Mouse (Mus musculus): Measurements from ENCODE around the gene Nr1h2. TPM values are rescaled to one million over a fixed set of nuclear protein-coding genes. Genes with fewer than 3 reads are reported as not detected.

Nr1h2 gene
- polyA plus RNA-seq, 1 experiment from 2014 or later, result 60.8 TPM

- DNase-seq (ENCODE audit: low spot score) (no peak), ATAC-seq (ENCODE audit: low read depth) (no peak)
- no peak overlapping the region for H3K27ac ChIP-seq (replicated peaks; ENCODE audit: low read depth, low read length)
- H3K36me3 ChIP-seq (ENCODE audit: control insufficient read depth, insufficient read depth, low read length), result no peaks in the 10 kb centered on the region
- no peak overlapping the region for H3K4me2 ChIP-seq (ENCODE audit: low read depth, low read length)
- peaks cover 7% of the 10 kb centered on the region for H3K4me1 ChIP-seq (ENCODE audit: control insufficient read depth, insufficient read depth, low read length)
- H3K9ac ChIP-seq (ENCODE audit: low read depth, low read length), result no peak overlapping the region
- no peak overlapping the region for H3K4me3 ChIP-seq (ENCODE audit: low read depth, low read length)
- no peaks in the 10 kb centered on the region for H3K27me3 ChIP-seq (replicated peaks; ENCODE audit: control insufficient read depth, insufficient read depth, low read length)
- WGBS, result 59% methylated on average over 15 of the region's 20 CpGs
- 0 out of 2 replicates have a peak, but pooled peaks cover 3% of the 10 kb centered on the region for H3K9me3 ChIP-seq (ENCODE audit: control insufficient read depth, low read length)
Observed at GRCm38 (mm10) chr7:44500046-44500445, 53.7 kb downstream of the Nr1h2 start.

Small RNA genes lying within 50 kb of the gene (microRNA-seq; reads per million reads assigned to microRNA genes)
- gene Mir7053 (ENCODE audit: borderline number of aligned reads), result not detected

Other genes starting within 250 kb of the Nr1h2 start
- 27.3 and 34.6 TPM in 2 replicates for gene Clec11a, start 247.0 kb downstream of the Nr1h2 start, polyA plus RNA-seq (2014; fragmentation: Nextera tagmentation; extraction: Ambion mirVana)
- 3.6 and 3.7 TPM in 2 replicates for gene Shank1, start 243.7 kb downstream of the Nr1h2 start, polyA plus RNA-seq (2014; fragmentation: Nextera tagmentation; extraction: Ambion mirVana)
- 2.4 and 2.6 TPM in 2 replicates for gene Syt3, start 169.8 kb downstream of the Nr1h2 start, polyA plus RNA-seq (2014; fragmentation: Nextera tagmentation; extraction: Ambion mirVana)
- 0.33 and 0.80 TPM in 2 replicates for gene 1700008O03Rik, start 168.1 kb downstream of the Nr1h2 start, polyA plus RNA-seq (2014; fragmentation: Nextera tagmentation; extraction: Ambion mirVana)
- gene Lrrc4b, start 124.9 kb downstream of the Nr1h2 start, polyA plus RNA-seq (2014; fragmentation: Nextera tagmentation; extraction: Ambion mirVana), result 1.8 and 2.1 TPM in 2 replicates
- gene Aspdh, start 88.6 kb downstream of the Nr1h2 start, polyA plus RNA-seq (2014; fragmentation: Nextera tagmentation; extraction: Ambion mirVana), result 0.43 and 0.47 TPM in 2 replicates
- gene Josd2, start 86.0 kb downstream of the Nr1h2 start, polyA plus RNA-seq (2014; fragmentation: Nextera tagmentation; extraction: Ambion mirVana), result 91.2 and 92.8 TPM in 2 replicates
- gene Emc10, start 57.4 kb downstream of the Nr1h2 start, polyA plus RNA-seq (2014; fragmentation: Nextera tagmentation; extraction: Ambion mirVana), result 140 and 145 TPM in 2 replicates
- gene Fam71e1, start 57.4 kb downstream of the Nr1h2 start, polyA plus RNA-seq (2014; fragmentation: Nextera tagmentation; extraction: Ambion mirVana), result 5.4 and 10.7 TPM in 2 replicates
- 0.38 and 0.57 TPM in 2 replicates for gene Mybpc2, start 29.3 kb downstream of the Nr1h2 start, polyA plus RNA-seq (2014; fragmentation: Nextera tagmentation; extraction: Ambion mirVana)
- gene Spib, start 21.9 kb downstream of the Nr1h2 start, polyA plus RNA-seq (2014; fragmentation: Nextera tagmentation; extraction: Ambion mirVana), result 0.26 and 0.35 TPM in 2 replicates
- 57.9 and 64.1 TPM in 2 replicates for gene Pold1, start 5.1 kb downstream of the Nr1h2 start, polyA plus RNA-seq (2014; fragmentation: Nextera tagmentation; extraction: Ambion mirVana)
- 1.7 and 2.8 TPM in 2 replicates for gene Napsa, start 18.4 kb upstream of the Nr1h2 start, polyA plus RNA-seq (2014; fragmentation: Nextera tagmentation; extraction: Ambion mirVana)
- 0.49 and 0.67 TPM in 2 replicates for gene Kcnc3, start 36.7 kb upstream of the Nr1h2 start, polyA plus RNA-seq (2014; fragmentation: Nextera tagmentation; extraction: Ambion mirVana)
- 13.6 and 13.8 TPM in 2 replicates for gene Myh14, start 116.9 kb upstream of the Nr1h2 start, polyA plus RNA-seq (2014; fragmentation: Nextera tagmentation; extraction: Ambion mirVana)
- gene Izumo2, start 154.8 kb upstream of the Nr1h2 start, polyA plus RNA-seq (2014; fragmentation: Nextera tagmentation; extraction: Ambion mirVana), result not detected in 2 replicates
- 24.8 and 29.3 TPM in 2 replicates for gene Vrk3, start 194.5 kb upstream of the Nr1h2 start, polyA plus RNA-seq (2014; fragmentation: Nextera tagmentation; extraction: Ambion mirVana)
- 1.1 and 1.7 TPM in 2 replicates for gene Zfp473, start 197.1 kb upstream of the Nr1h2 start, polyA plus RNA-seq (2014; fragmentation: Nextera tagmentation; extraction: Ambion mirVana)

Data from embryonic facial prominence, embryonic 14.5 days (tissue).